Mouse (Mus musculus): ENCODE results near the gene Zbtb16. TPM values are rescaled to one million over a fixed set of nuclear protein-coding genes. Genes with fewer than 3 reads are reported as not detected.

The Zbtb16 gene
- polyA plus RNA-seq, 1 experiment from 2014 or later = 7.9 TPM

DNA sequence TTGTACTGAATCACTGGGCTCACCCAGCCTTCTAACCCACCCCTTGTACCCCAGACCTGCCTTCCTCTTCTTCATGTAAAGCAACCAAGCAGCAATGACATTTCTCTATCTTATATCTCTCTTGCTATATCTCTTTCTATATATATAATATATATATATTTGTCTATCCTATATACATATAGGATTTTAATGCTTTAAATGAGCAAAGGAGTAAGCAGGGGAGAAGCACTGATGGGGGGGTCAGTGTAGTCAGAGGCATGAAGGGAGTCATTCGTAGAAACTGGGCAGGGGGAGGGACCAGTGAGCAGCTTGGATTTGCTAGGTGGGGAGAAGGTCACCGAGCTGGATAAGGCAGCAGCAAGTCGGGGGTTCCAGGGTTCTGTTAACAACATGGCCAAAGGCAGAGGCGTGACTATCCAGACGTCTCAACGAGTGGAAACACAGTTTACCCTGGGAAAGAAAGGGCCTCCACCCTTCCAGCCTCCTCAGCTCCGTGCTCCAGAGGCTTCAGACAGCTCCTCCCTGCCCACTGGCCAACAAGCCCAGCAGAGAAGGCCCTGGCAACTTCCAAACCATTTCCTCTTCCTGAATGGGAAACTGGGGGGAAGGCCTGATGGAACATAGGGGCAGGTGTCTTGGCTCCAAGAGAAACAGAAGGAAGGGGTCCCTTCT, 182.5 kb downstream of the Zbtb16 start:
- ATAC-seq (replicated peaks) = no peak
- Histone ChIP-seq H3K36me3 (replicated peaks) (no peaks in the 10 kb centered on the region), H3K9ac (no peak overlapping the region), H3K27me3 (replicated peaks) (no peaks in the 10 kb centered on the region), H3K9me3 (no peaks in the 10 kb centered on the region), H3K4me1 (peaks cover 18% of the 10 kb centered on the region), H3K27ac (no peak overlapping the region), H3K4me2 (no peak overlapping the region), H3K4me3 (no peak overlapping the region)
- WGBS = 44% methylated on average over 7 of the region's 7 CpGs

DNA sequence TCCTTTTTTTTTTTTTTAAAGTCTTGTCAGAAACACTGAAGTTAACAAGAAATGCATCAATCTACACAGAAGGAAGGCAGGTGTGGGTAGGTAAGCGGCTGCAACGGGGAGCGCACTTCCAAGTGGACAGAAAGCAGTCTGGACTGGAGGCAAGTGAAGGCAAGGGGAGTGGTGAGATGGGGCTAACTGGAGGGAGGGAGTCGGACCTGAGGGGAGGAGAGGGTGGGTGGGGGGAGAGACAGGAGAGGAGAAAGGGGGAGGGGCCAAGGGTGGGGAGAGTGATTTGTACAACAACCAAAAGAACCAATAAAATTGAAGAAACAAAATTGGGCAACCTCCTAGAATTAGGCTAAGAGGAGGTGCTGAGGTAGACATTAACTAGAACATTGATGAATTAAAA, 184.0 kb downstream of the Zbtb16 start:
- no peaks in the 10 kb centered on the region for H3K36me3 ChIP-seq (replicated peaks)
- no peak for ATAC-seq (replicated peaks)
- H3K4me3 ChIP-seq = no peak overlapping the region
- H3K4me2 ChIP-seq = no peak overlapping the region
- no peak overlapping the region for H3K27ac ChIP-seq
- no peak overlapping the region for H3K9ac ChIP-seq
- WGBS = 37% methylated on average over 4 of the region's 4 CpGs
- H3K9me3 ChIP-seq = no peaks in the 10 kb centered on the region
- H3K27me3 ChIP-seq (replicated peaks) = no peaks in the 10 kb centered on the region
- peaks cover 31% of the 10 kb centered on the region for H3K4me1 ChIP-seq

DNA sequence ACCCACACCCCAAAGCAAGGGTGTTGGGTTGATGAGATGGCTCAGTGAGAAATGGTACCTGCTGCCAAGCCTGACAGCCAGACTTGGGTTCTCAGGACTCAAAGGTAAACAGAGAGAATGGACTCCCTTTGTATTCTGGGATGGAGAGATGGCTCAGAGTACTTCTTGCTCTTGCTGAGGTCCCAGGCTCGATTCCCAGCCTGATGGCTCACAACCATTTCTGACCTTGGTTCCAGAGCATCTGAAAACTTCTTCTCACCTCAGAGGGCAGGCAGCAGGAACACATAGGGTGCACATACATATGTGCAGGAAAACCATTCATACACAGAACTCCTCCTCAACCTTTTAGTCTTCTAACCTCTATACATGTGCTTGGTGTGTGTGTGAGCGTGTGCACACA, 185.2 kb downstream of the Zbtb16 start:
- H3K36me3 ChIP-seq (replicated peaks) = no peaks in the 10 kb centered on the region
- ATAC-seq (replicated peaks) = no peak
- H3K27ac ChIP-seq = no peak overlapping the region
- H3K4me3 ChIP-seq = no peak overlapping the region
- peaks cover 31% of the 10 kb centered on the region for H3K4me1 ChIP-seq
- no peaks in the 10 kb centered on the region for H3K27me3 ChIP-seq (replicated peaks)
- WGBS = 73% methylated on average over 2 of the region's 2 CpGs
- H3K4me2 ChIP-seq = no peak overlapping the region
- no peak overlapping the region for H3K9ac ChIP-seq
- H3K9me3 ChIP-seq = no peaks in the 10 kb centered on the region

DNA sequence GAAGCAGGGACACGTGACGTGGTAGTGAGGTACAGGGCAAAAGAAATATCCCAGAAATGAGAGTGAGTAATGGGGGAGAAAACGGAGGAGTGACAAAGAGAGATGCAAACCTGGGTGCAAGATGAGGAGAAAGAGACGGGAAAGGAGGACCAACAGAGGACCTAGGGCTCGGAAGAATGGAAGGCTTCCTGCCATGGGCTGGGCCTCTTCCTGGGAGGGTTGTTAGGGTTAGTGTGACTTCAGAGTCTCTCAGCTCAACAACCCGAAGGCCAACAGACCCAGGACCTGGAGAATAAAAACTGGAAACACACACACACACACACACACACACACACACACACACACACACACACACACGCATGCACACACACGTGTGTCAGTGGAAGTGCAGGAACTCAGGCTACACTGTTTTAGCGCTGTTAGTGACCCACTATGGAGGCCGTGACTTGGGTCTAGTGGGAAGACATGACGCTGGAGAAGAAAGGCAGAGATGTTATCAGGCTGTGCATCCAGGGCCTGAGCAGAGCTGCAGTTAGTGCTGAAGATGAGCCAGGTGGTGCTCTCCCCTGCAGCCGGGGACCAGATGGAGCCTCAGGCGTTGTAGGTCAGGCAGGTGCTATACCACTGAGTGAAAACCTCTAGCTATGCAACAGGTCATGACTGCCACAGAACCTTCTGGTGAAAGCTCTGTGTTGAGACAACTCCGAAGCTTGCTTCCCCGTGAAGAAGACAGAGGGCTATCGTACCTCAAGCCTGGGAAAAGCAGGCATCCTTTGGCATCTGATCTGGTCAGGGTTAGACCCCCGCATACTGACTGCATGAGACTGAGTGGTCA, 186.0 kb downstream of the Zbtb16 start:
- Histone ChIP-seq H3K4me2 (peak overlapping the region; percentile 44; the same call in 1 of the 2 replicates), H3K9me3 (no peaks in the 10 kb centered on the region), H3K4me3 (no peak overlapping the region), H3K9ac (0 out of 2 replicates have a peak overlapping the region, but pooled peaks have one; percentile 7), H3K4me1 (peaks cover 32% of the 10 kb centered on the region), H3K27me3 (replicated peaks) (no peaks in the 10 kb centered on the region), H3K36me3 (replicated peaks) (no peaks in the 10 kb centered on the region), H3K27ac (no peak overlapping the region)
- no peak for ATAC-seq (replicated peaks)
- 25% methylated on average over 17 of the region's 17 CpGs for WGBS

DNA sequence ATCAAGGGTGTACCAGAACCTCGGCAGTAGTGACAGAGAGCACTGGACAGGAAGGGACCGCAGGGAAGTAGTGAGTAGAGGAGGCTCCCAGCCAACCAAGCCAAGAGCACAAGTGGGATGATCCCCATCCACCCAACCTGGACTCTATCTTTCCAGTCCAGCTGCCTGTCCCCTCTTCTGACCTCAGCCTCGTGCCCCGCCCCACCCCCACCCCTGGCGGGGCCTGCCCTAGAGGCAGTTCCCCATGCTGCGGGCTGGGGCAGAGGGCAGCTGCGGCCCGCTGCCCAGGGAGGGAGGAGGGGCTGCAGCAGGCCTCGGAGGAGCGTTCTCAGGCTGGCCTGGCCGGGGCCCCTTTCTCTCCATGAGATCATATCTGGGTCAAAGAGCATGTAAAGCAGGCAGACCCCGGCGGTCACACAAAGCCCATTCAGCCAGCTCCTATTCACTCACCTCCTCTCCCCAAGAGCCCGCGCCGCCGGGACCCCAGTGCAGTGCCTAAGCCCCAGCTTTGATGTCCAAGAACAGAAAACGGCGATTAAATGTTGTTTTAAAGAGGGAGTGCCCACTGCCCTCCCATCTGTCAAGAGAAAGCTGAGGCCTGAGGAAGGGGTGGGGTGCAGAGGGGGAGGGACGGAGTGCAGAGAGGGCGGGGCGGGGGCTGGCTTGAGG, 186.8 kb downstream of the Zbtb16 start:
- ATAC-seq (replicated peaks) = peak; percentile 53
- 2% methylated on average over 22 of the region's 22 CpGs for WGBS
- H3K9ac ChIP-seq = 0 out of 2 replicates have a peak overlapping the region, but pooled peaks have one; percentile 7
- peak overlapping the region; percentile 44 for H3K4me2 ChIP-seq
- peak overlapping the region; percentile 12; the same call in 1 of the 2 replicates for H3K4me3 ChIP-seq
- peaks cover 32% of the 10 kb centered on the region for H3K4me1 ChIP-seq
- no peak overlapping the region for H3K27ac ChIP-seq
- H3K9me3 ChIP-seq = no peaks in the 10 kb centered on the region
- H3K36me3 ChIP-seq (replicated peaks) = no peaks in the 10 kb centered on the region
- H3K27me3 ChIP-seq (replicated peaks) = no peaks in the 10 kb centered on the region

DNA sequence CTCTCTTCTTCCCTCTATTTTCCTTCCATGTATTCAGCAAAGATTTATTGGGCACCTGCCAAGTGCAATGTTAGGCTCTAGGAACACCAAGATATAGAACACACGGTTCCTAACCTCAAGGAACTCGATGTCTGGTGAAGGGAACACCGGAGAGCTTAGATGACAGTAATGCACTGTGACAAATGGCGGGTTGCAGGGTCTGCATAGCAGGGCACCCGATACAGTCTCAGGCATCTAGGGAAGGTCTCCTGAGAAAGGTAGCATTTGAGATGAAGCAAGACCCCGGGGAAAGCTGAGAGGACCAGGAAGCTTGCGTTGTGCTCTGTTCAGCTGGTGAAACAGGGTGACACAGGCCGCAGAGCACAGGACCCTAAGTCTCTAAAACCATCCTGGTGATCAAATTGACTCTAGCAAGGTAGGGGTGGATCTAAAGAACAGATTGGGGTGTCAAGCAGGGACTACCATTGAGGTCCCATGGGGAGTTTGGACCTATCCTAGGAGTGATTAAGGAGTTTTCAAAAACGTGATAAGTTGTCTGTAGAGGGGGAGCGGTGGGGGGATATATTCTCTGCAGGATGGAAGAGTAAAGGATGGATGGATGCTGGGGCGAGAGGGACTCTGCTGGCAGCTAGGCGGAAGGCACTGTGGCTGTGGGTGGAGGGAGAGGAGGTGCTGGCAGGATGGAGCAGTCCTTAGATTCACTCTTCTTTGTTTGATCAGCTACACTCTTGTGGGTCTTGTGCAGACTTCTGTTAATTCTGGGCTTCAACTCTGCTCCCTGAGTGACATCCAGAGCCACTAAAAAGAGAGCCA, 187.5 kb downstream of the Zbtb16 start:
- Histone ChIP-seq H3K36me3 (replicated peaks) (no peaks in the 10 kb centered on the region), H3K4me2 (no peak overlapping the region), H3K27ac (no peak overlapping the region), H3K4me3 (no peak overlapping the region), H3K9ac (no peak overlapping the region), H3K9me3 (no peaks in the 10 kb centered on the region), H3K4me1 (peaks cover 32% of the 10 kb centered on the region), H3K27me3 (replicated peaks) (no peaks in the 10 kb centered on the region)
- WGBS = 25% methylated on average over 12 of the region's 12 CpGs
- ATAC-seq (replicated peaks) = no peak

DNA sequence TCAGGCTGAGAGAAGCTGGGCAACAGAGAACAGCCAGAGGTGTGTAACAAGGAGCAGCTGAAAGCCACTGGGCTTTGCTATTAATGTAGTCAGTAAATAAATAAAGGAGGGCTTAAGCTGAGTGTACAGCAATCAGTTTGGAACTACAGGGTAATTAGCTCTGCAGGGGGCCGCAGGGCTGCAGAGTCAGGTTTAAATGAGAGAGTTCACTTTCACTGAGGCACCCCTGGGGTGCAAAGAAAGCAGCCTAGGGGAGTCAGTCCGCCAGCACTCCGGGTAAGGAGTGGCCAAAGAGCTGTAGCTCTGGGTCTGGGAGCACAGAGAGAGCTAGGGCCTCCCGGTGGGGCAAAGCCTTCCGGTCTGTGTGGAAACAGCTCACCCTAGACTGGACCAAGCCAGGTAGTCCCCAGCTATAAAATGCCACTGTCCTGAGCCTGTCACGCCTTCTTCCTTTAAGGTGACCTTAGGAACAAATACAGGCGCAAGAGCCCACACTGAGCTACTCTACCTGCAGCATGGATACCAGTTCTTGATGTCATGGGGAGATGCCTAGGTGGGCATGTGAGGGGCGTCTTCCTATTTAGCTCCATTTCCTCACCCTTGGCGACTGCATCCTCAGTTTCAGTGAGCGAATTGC, 188.3 kb downstream of the Zbtb16 start:
- H3K27ac ChIP-seq = no peak overlapping the region
- 26% methylated on average over 10 of the region's 10 CpGs for WGBS

DNA sequence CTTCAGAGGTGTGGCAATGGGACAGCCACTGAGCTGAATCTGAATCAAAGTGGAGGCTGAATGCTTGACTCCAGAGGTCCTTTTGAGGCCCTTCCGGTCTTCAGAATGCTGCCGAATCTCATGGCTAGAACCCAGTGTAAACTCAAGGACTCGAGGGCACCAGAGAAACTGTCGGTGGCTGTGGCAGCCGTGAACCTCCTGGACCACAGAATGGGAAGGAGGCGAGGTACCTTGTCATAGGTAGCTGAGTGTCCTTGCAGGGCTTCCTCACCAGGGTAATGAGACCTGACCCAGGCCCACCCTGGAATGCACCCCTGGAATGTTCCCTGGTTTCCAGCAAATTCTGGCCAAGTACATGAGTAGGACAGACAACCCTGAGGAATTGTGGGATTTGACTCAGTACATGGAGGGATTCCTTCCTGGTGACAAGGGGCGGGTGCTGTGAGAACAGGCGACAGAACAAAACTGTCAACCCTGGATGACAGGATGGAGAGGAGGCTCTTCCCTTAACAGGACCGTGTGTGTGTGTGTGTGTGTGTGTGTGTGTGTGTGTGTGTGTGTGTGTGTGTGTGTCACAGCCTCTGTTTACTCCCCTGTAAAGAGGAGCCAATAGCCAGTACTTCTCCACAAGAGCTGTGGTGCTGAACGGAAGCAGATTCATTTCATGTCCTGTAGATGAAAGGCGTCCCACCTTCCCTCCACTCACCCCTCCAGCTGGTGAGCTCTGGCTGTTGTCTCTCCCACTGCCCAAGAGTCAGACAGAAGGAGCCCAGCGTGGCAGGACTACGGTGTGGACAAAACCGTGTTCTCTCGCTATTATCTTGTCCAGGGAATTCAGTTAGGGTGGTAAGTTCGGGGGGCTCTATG, 189.0 kb downstream of the Zbtb16 start:
- H3K4me3 ChIP-seq = no peak overlapping the region
- H3K27ac ChIP-seq = no peak overlapping the region
- no peak for ATAC-seq (replicated peaks)
- WGBS = 42% methylated on average over 16 of the region's 16 CpGs
- H3K4me2 ChIP-seq = no peak overlapping the region
- no peaks in the 10 kb centered on the region for H3K9me3 ChIP-seq
- no peak overlapping the region for H3K9ac ChIP-seq
- no peaks in the 10 kb centered on the region for H3K27me3 ChIP-seq (replicated peaks)
- H3K36me3 ChIP-seq (replicated peaks) = no peaks in the 10 kb centered on the region
- peaks cover 32% of the 10 kb centered on the region for H3K4me1 ChIP-seq

More for the DNA sequence above, 188.3 kb downstream of the Zbtb16 start:
- Histone ChIP-seq H3K4me2 (no peak overlapping the region), H3K27me3 (replicated peaks) (no peaks in the 10 kb centered on the region), H3K4me3 (no peak overlapping the region), H3K9ac (no peak overlapping the region), H3K9me3 (no peaks in the 10 kb centered on the region), H3K4me1 (peaks cover 32% of the 10 kb centered on the region), H3K36me3 (replicated peaks) (no peaks in the 10 kb centered on the region)
- ATAC-seq (replicated peaks) = no peak

DNA sequence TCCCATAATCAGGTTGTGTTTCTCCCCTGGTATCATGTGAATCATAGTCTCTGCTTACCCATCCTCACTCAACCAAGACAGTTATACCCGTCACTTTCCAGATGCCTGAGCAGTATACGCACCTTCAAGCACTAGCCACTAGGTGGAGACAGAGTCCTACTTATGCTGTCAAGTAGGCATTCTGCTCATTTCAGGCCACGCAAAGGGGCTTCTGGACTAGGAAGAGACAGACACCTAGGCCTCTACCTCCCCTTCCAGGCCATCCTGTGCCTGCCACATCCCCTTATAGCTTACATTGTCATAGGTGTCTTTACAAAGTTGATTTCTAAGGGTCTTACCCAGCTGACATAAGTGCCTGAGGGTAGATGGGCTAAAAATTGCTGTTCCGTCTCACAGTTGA, 189.8 kb downstream of the Zbtb16 start:
- Histone ChIP-seq H3K27ac (no peak overlapping the region), H3K4me1 (peaks cover 32% of the 10 kb centered on the region), H3K9me3 (no peaks in the 10 kb centered on the region), H3K4me2 (no peak overlapping the region), H3K36me3 (replicated peaks) (no peaks in the 10 kb centered on the region), H3K4me3 (no peak overlapping the region), H3K9ac (no peak overlapping the region), H3K27me3 (replicated peaks) (no peaks in the 10 kb centered on the region)
- WGBS = 19% methylated on average over 4 of the region's 4 CpGs
- peak; percentile 62; the same call in 1 of the 2 replicates for ATAC-seq (replicated peaks)

DNA sequence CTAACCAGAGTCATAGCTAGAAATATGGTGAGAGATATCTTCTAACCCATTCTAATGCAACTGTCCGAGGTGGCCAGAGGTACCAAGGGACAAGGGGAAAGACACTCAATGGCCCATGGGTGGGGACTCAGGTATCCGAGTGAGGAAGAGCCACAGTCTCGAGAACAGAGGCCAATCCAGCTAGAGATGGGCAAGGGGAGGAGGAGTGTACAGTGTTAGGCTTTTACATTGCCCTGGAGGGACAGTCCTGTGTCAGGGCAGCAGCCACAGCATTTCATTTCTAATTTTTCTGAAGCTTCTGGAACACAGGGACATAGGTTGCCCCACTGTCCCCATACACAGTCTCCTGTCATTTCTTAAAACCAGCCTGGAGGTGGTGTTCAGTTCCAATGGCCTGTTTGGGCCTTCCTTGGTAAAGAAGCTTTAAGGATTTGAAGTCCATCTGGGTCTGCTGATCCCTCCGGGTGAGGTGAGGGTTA, 190.3 kb downstream of the Zbtb16 start:
- H3K4me3 ChIP-seq = no peak overlapping the region
- no peak for ATAC-seq (replicated peaks)
- no peaks in the 10 kb centered on the region for H3K36me3 ChIP-seq (replicated peaks)
- no peaks in the 10 kb centered on the region for H3K27me3 ChIP-seq (replicated peaks)
- H3K4me2 ChIP-seq = no peak overlapping the region
- no peak overlapping the region for H3K27ac ChIP-seq
- WGBS = 65% methylated on average over 4 of the region's 4 CpGs
- no peak overlapping the region for H3K9ac ChIP-seq
- peaks cover 32% of the 10 kb centered on the region for H3K4me1 ChIP-seq
- H3K9me3 ChIP-seq = no peaks in the 10 kb centered on the region

All from midbrain, embryonic 15.5 days (tissue).